Mouse (Mus musculus) MEL (cell line): ENCODE measurements at regions not wholly inside any gene's neighbourhood (a gene's known extent, or its start where the extent isn't known, plus 50 kb on each side); places are given as distances from the start of the nearest gene placed in this dataset.

Experiments
- DNase-seq: peaks from one replicate; pipeline ENCODE4 v3.0.0; 2011; ENCODE audit warnings: low read depth, low spot score
- H3K27ac ChIP-seq: 2 replicates; pipeline ENCODE4 v1.5.1; 2012; ENCODE audit warnings: low read depth, mild to moderate bottlenecking, control low read depth, low read length, moderate library complexity; ENCODE audit not compliant: control insufficient read depth
- H3K27me3 ChIP-seq, 2 experiments: fragments of 150-350 bp in 1 of 2; sonication (generic) in 1 of 2; 2 replicates each; pipeline ENCODE4 v1.6.1; 2012; ENCODE audit warnings: low read length in 2 of 2, mild to moderate bottlenecking in 2 of 2, improper control_type of control experiment in 1 of 2, moderate library complexity in 1 of 2; ENCODE audit not compliant: insufficient read depth in 2 of 2, control insufficient read depth in 1 of 2
- H3K36me3 ChIP-seq, 2 experiments: 2 replicates each; pipeline ENCODE4 v1.6.1; 2012 to 2014; ENCODE audit warnings: low read length in 2 of 2, improper control_type of control experiment in 1 of 2, inconsistent platforms in 1 of 2, mild to moderate bottlenecking in 1 of 2; ENCODE audit not compliant: insufficient read depth in 2 of 2, control insufficient read depth in 1 of 2
- H3K4me1 ChIP-seq, 2 experiments: fragments of 150-350 bp in 1 of 2; sonication (generic) in 1 of 2; 2 replicates each; pipeline ENCODE4 v1.6.1; 2012; ENCODE audit warnings: low read length in 2 of 2, improper control_type of control experiment in 1 of 2, mild to moderate bottlenecking in 1 of 2; ENCODE audit not compliant: insufficient read depth in 2 of 2, control insufficient read depth in 1 of 2
- H3K4me3 ChIP-seq, 2 experiments: fragments of 150-350 bp in 1 of 2; sonication (generic) in 1 of 2; 2 replicates each; pipeline ENCODE4 v1.5.1; 2012; ENCODE audit warnings: low read depth in 2 of 2, low read length in 2 of 2, mild to moderate bottlenecking in 2 of 2, moderate library complexity in 2 of 2, control low read depth in 1 of 2, improper control_type of control experiment in 1 of 2; ENCODE audit not compliant: control insufficient read depth in 1 of 2, insufficient read depth in 1 of 2
- H3K79me2 ChIP-seq: 2 replicates; pipeline ENCODE4 v1.6.1; 2012; ENCODE audit warnings: mild to moderate bottlenecking, low read length, moderate library complexity; ENCODE audit not compliant: control insufficient read depth, poor library complexity, insufficient read depth
- H3K9ac ChIP-seq: 2 replicates; pipeline ENCODE4 v1.6.1; 2012; ENCODE audit warnings: low read depth, mild to moderate bottlenecking, control low read depth, low read length, moderate library complexity; ENCODE audit not compliant: control insufficient read depth, poor library complexity, severe bottlenecking
- H3K9me3 ChIP-seq: fragments of 150-350 bp; sonication (generic); replicated peaks from 2 replicates; pipeline ENCODE4 v1.6.1; 2012; ENCODE audit warnings: mild to moderate bottlenecking, low read length, improper control_type of control experiment, moderate library complexity; ENCODE audit not compliant: insufficient read depth
- CHD1 ChIP-seq: IDR thresholded peaks from 2 replicates; pipeline ENCODE4 v1.6.1; 2012; ENCODE audit warnings: low read depth, mild to moderate bottlenecking, inconsistent platforms, low read length, improper control_type of control experiment
- EP300 ChIP-seq, 2 experiments: IDR thresholded peaks; 2 replicates each; pipeline ENCODE4 v1.6.1; 2011; ENCODE audit warnings: improper control_type of control experiment in 2 of 2, low read length in 2 of 2, low read depth in 1 of 2, mild to moderate bottlenecking in 1 of 2
- GABPA ChIP-seq: IDR thresholded peaks from 2 replicates; pipeline ENCODE4 v1.6.1; 2012; ENCODE audit warnings: low read depth, mild to moderate bottlenecking, inconsistent platforms, low read length, improper control_type of control experiment, moderate library complexity
- GATA1 ChIP-seq: IDR thresholded peaks from 2 replicates; pipeline ENCODE4 v1.6.1; 2011; ENCODE audit warnings: low read depth, low read length, improper control_type of control experiment
- JUND ChIP-seq: IDR thresholded peaks from 2 replicates; pipeline ENCODE4 v1.6.1; 2011; ENCODE audit warnings: low read depth, mild to moderate bottlenecking, improper control_type of control experiment, low read length
- KAT2A ChIP-seq: conservative IDR thresholded peaks from 2 replicates; pipeline ENCODE4 v1.6.1; 2012; ENCODE audit warnings: low read depth, low read length, improper control_type of control experiment, inconsistent platforms
- MAFK ChIP-seq: IDR thresholded peaks from 2 replicates; pipeline ENCODE4 v1.6.1; 2011; ENCODE audit warnings: low read depth, mild to moderate bottlenecking, low read length, improper control_type of control experiment, borderline replicate concordance
- MAX ChIP-seq: IDR thresholded peaks from 2 replicates; pipeline ENCODE4 v1.6.1; 2011; ENCODE audit warnings: low read length, improper control_type of control experiment
- MYC ChIP-seq: IDR thresholded peaks from 2 replicates; pipeline ENCODE4 v1.6.1; 2011; ENCODE audit warnings: low read depth, mild to moderate bottlenecking, low read length, improper control_type of control experiment, moderate library complexity
- POLR2A ChIP-seq, 2 experiments: IDR thresholded peaks; 2 replicates each; pipeline ENCODE4 v1.6.1; 2011 to 2012; ENCODE audit warnings: low read length in 2 of 2, mild to moderate bottlenecking in 2 of 2, control low read depth in 1 of 2, improper control_type of control experiment in 1 of 2, low read depth in 1 of 2, moderate library complexity in 1 of 2; ENCODE audit not compliant: control insufficient read depth in 1 of 2, insufficient read depth in 1 of 2, poor library complexity in 1 of 2
- RCOR1 ChIP-seq: IDR thresholded peaks from 2 replicates; pipeline ENCODE4 v1.6.1; 2012; ENCODE audit warnings: low read depth, mild to moderate bottlenecking, inconsistent platforms, low read length, improper control_type of control experiment
- SIN3A ChIP-seq: IDR thresholded peaks from 2 replicates; pipeline ENCODE4 v1.6.1; 2012; ENCODE audit warnings: low read length, improper control_type of control experiment, inconsistent platforms
- SMC3 ChIP-seq: IDR thresholded peaks from 2 replicates; pipeline ENCODE4 v1.6.1; 2011; ENCODE audit warnings: low read depth, low read length, improper control_type of control experiment
- TBP ChIP-seq: IDR thresholded peaks from 2 replicates; pipeline ENCODE4 v1.8.0; 2011; ENCODE audit warnings: low read depth, low read length, improper control_type of control experiment
- USF2 ChIP-seq, 2 experiments: IDR thresholded peaks; 2 replicates each; pipeline ENCODE4 v1.6.1; 2011 to 2012; ENCODE audit warnings: improper control_type of control experiment in 2 of 2, low read length in 2 of 2, borderline replicate concordance in 1 of 2, inconsistent platforms in 1 of 2, low read depth in 1 of 2, mild to moderate bottlenecking in 1 of 2; ENCODE audit not compliant: insufficient read depth in 1 of 2
- ZMIZ1 ChIP-seq: IDR thresholded peaks from 2 replicates; pipeline ENCODE4 v1.6.1; 2012; ENCODE audit warnings: low read depth, mild to moderate bottlenecking, inconsistent platforms, low read length, improper control_type of control experiment, moderate library complexity
- ZNF384 ChIP-seq: IDR thresholded peaks from 2 replicates; pipeline ENCODE4 v1.6.1; 2012; ENCODE audit warnings: low read depth, mild to moderate bottlenecking, inconsistent platforms, low read length, improper control_type of control experiment

- Histone ChIP-seq H3K27me3 (no peaks in the 10 kb centered on the region; a peak in 3 of 4 replicates), H3K4me1 (no peaks in the 10 kb centered on the region), H3K4me3 (no peak overlapping the region)
- no peak for TF ChIP-seq CHD1
- no peak for TF ChIP-seq KAT2A
- TF ChIP-seq MAX = no peak
- TF ChIP-seq MYC = no peak
- TF ChIP-seq GABPA = no peak
- no peak for TF ChIP-seq USF2 (IDR thresholded peaks at IDR 0.05; ENCODE audit: borderline replicate concordance in 1 of 2, insufficient read depth in 1 of 2, low read depth in 1 of 2, low read length in 2 of 2)
- no peak for TF ChIP-seq MAFK
- TF ChIP-seq ZMIZ1 = no peak
- TF ChIP-seq, all 39 proteins: peak for 0
- no peaks in the 10 kb centered on the region for H3K9me3 ChIP-seq
- H3K79me2 ChIP-seq = no peaks in the 10 kb centered on the region
- no peaks in the 10 kb centered on the region for H3K36me3 ChIP-seq
- H3K9ac ChIP-seq = no peak overlapping the region
- no peak for DNase-seq
- H3K27ac ChIP-seq = no peak overlapping the region
These were observed 73.3 kb downstream of the Gpr6 start for GRCm38 (mm10) chr10:40998799-40999198.

- no peaks in the 10 kb centered on the region for H3K79me2 ChIP-seq
- no peak overlapping the region for H3K27ac ChIP-seq
- H3K4me3 ChIP-seq = no peak overlapping the region
- H3K9ac ChIP-seq = no peak overlapping the region
- H3K9me3 ChIP-seq = no peaks in the 10 kb centered on the region
- no peaks in the 10 kb centered on the region for H3K36me3 ChIP-seq
- H3K27me3 ChIP-seq = no peaks in the 10 kb centered on the region; a peak in 3 of 4 replicates
- H3K4me1 ChIP-seq = no peaks in the 10 kb centered on the region
- no peak for TF ChIP-seq KAT2A
- TF ChIP-seq ZMIZ1 = no peak
- no peak for TF ChIP-seq SMC3
- no peak for TF ChIP-seq ZNF384
- peak; percentile 35 for DNase-seq
These were observed 73.8 kb downstream of the Gpr6 start for GRCm38 (mm10) chr10:40998330-40998729.

- no peak for DNase-seq
- Histone ChIP-seq H3K9me3 (no peaks in the 10 kb centered on the region), H3K27ac (no peak overlapping the region), H3K4me3 (no peak overlapping the region), H3K79me2 (no peaks in the 10 kb centered on the region), H3K9ac (no peak overlapping the region), H3K36me3 (no peaks in the 10 kb centered on the region), H3K4me1 (no peaks in the 10 kb centered on the region), H3K27me3 (no peaks in the 10 kb centered on the region; a peak in 3 of 4 replicates)
- TF ChIP-seq POLR2A (IDR thresholded peaks at IDR 0.05; ENCODE audit: control insufficient read depth in 1 of 2, insufficient read depth in 1 of 2, low read depth in 1 of 2, low read length in 2 of 2, poor library complexity in 1 of 2) = no peak
- TF ChIP-seq MYC = no peak
- no peak for TF ChIP-seq GATA1
- TF ChIP-seq USF2 (IDR thresholded peaks at IDR 0.05; ENCODE audit: borderline replicate concordance in 1 of 2, insufficient read depth in 1 of 2, low read depth in 1 of 2, low read length in 2 of 2) = no peak
- no peak for TF ChIP-seq EP300 (IDR thresholded peaks at IDR 0.05; ENCODE audit: low read depth in 1 of 2, low read length in 2 of 2)
- no peak for TF ChIP-seq RCOR1
- TF ChIP-seq SIN3A = no peak
- TF ChIP-seq CHD1 = no peak
- no peak for TF ChIP-seq ZMIZ1
- TF ChIP-seq SMC3 = no peak
- no peak for TF ChIP-seq TBP
- no peak for TF ChIP-seq JUND
These were observed 74.5 kb downstream of the Gpr6 start for GRCm38 (mm10) chr10:40997606-40998005.
